Mouse (Mus musculus): Measurements from ENCODE around the gene Slc9a8. TPM values are rescaled to one million over a fixed set of nuclear protein-coding genes. Genes with fewer than 3 reads are reported as not detected.
"Not testable (repeated sequence)": the region's sequence is repeated elsewhere in the genome, so short reads cannot be mapped to it uniquely, and the experiment has no call there.

Gene Slc9a8
- polyA plus RNA-seq, 1 experiment: 75.4 TPM

GRCm38 (mm10) chr2:167386456-167386855, 35.1 kb upstream of the Slc9a8 start:
- Histone ChIP-seq H3K36me3 (ENCODE audit: control insufficient read depth, insufficient read depth, low read length) (no peaks in the 10 kb centered on the region), H3K27ac (ENCODE audit: control insufficient read depth, insufficient read depth, low read length) (no peak overlapping the region), H3K4me1 (replicated peaks; ENCODE audit: control insufficient read depth, insufficient read depth, low read length) (peaks cover 3% of the 10 kb centered on the region; the same call in 1 of the 2 replicates), H3K4me3 (ENCODE audit: control insufficient read depth, insufficient read depth, low read length) (no peak overlapping the region), H3K27me3 (ENCODE audit: control insufficient read depth, insufficient read depth, low read length) (no peaks in the 10 kb centered on the region)
- no peak for DNase-seq
- WGBS: 89% methylated on average over 4 of the region's 4 CpGs
- no peak for TF ChIP-seq CTCF (IDR thresholded peaks at IDR 0.05; ENCODE audit: borderline replicate concordance, control insufficient read depth, extremely low read depth, insufficient read depth, low read length, poor library complexity)
- TF ChIP-seq POLR2A (IDR thresholded peaks at IDR 0.05; ENCODE audit: control insufficient read depth, extremely low read depth, insufficient read depth, low read length, poor library complexity): no peak

- no peak for DNase-seq
- no peaks in the 10 kb centered on the region for H3K27me3 ChIP-seq (ENCODE audit: control insufficient read depth, insufficient read depth, low read length)
- H3K4me1 ChIP-seq (replicated peaks; ENCODE audit: control insufficient read depth, insufficient read depth, low read length): peaks cover 3% of the 10 kb centered on the region; the same call in 1 of the 2 replicates
- H3K4me3 ChIP-seq (ENCODE audit: control insufficient read depth, insufficient read depth, low read length): no peak overlapping the region
- no peaks in the 10 kb centered on the region for H3K36me3 ChIP-seq (ENCODE audit: control insufficient read depth, insufficient read depth, low read length)
- 95% methylated on average over 6 of the region's 6 CpGs for WGBS
- no peak overlapping the region for H3K27ac ChIP-seq (ENCODE audit: control insufficient read depth, insufficient read depth, low read length)
- TF ChIP-seq POLR2A (IDR thresholded peaks at IDR 0.05; ENCODE audit: control insufficient read depth, extremely low read depth, insufficient read depth, low read length, poor library complexity): no peak
- no peak for TF ChIP-seq CTCF (IDR thresholded peaks at IDR 0.05; ENCODE audit: borderline replicate concordance, control insufficient read depth, extremely low read depth, insufficient read depth, low read length, poor library complexity)
Measured at GRCm38 (mm10) chr2:167386998-167387397, 34.5 kb upstream of the Slc9a8 start.

- TF ChIP-seq POLR2A (IDR thresholded peaks at IDR 0.05; ENCODE audit: control insufficient read depth, extremely low read depth, insufficient read depth, low read length, poor library complexity) (no peak), CTCF (IDR thresholded peaks at IDR 0.05; ENCODE audit: borderline replicate concordance, control insufficient read depth, extremely low read depth, insufficient read depth, low read length, poor library complexity) (no peak)
- no peaks in the 10 kb centered on the region for H3K4me1 ChIP-seq (replicated peaks; ENCODE audit: control insufficient read depth, insufficient read depth, low read length)
- no peak overlapping the region for H3K27ac ChIP-seq (ENCODE audit: control insufficient read depth, insufficient read depth, low read length)
- DNase-seq: no peak
- H3K36me3 ChIP-seq (ENCODE audit: control insufficient read depth, insufficient read depth, low read length): no peaks in the 10 kb centered on the region
- no peak overlapping the region for H3K4me3 ChIP-seq (ENCODE audit: control insufficient read depth, insufficient read depth, low read length)
- 23% methylated on average over 7 of the region's 7 CpGs for WGBS
- no peaks in the 10 kb centered on the region for H3K27me3 ChIP-seq (ENCODE audit: control insufficient read depth, insufficient read depth, low read length)
Measured at GRCm38 (mm10) chr2:167394426-167394825, 27.1 kb upstream of the Slc9a8 start.

- DNase-seq; H3K4me3 ChIP-seq (ENCODE audit: control insufficient read depth, insufficient read depth, low read length); H3K36me3 ChIP-seq (ENCODE audit: control insufficient read depth, insufficient read depth, low read length); H3K27me3 ChIP-seq (ENCODE audit: control insufficient read depth, insufficient read depth, low read length); H3K27ac ChIP-seq (ENCODE audit: control insufficient read depth, insufficient read depth, low read length); H3K4me1 ChIP-seq (replicated peaks; ENCODE audit: control insufficient read depth, insufficient read depth, low read length): not testable (repeated sequence)
- 96% methylated on average over 9 of the region's 9 CpGs for WGBS
Measured at GRCm38 (mm10) chr2:167396420-167396819, 25.1 kb upstream of the Slc9a8 start.

GRCm38 (mm10) chr2:167399012-167399411, 22.5 kb upstream of the Slc9a8 start:
- Histone ChIP-seq H3K27ac (ENCODE audit: control insufficient read depth, insufficient read depth, low read length) (no peak overlapping the region), H3K27me3 (ENCODE audit: control insufficient read depth, insufficient read depth, low read length) (no peaks in the 10 kb centered on the region), H3K4me3 (ENCODE audit: control insufficient read depth, insufficient read depth, low read length) (no peak overlapping the region), H3K4me1 (replicated peaks; ENCODE audit: control insufficient read depth, insufficient read depth, low read length) (no peaks in the 10 kb centered on the region), H3K36me3 (ENCODE audit: control insufficient read depth, insufficient read depth, low read length) (no peaks in the 10 kb centered on the region)
- TF ChIP-seq POLR2A (IDR thresholded peaks at IDR 0.05; ENCODE audit: control insufficient read depth, extremely low read depth, insufficient read depth, low read length, poor library complexity) (no peak), CTCF (IDR thresholded peaks at IDR 0.05; ENCODE audit: borderline replicate concordance, control insufficient read depth, extremely low read depth, insufficient read depth, low read length, poor library complexity) (no peak)
- 86% methylated on average over 4 of the region's 4 CpGs for WGBS
- no peak for DNase-seq

GRCm38 (mm10) chr2:167399646-167400045, 21.9 kb upstream of the Slc9a8 start:
- 95% methylated on average over 7 of the region's 7 CpGs for WGBS

GRCm38 (mm10) chr2:167403085-167403484, 18.4 kb upstream of the Slc9a8 start:
- Histone ChIP-seq H3K27ac (ENCODE audit: control insufficient read depth, insufficient read depth, low read length) (no peak overlapping the region), H3K36me3 (ENCODE audit: control insufficient read depth, insufficient read depth, low read length) (no peaks in the 10 kb centered on the region), H3K4me3 (ENCODE audit: control insufficient read depth, insufficient read depth, low read length) (no peak overlapping the region), H3K4me1 (replicated peaks; ENCODE audit: control insufficient read depth, insufficient read depth, low read length) (no peaks in the 10 kb centered on the region), H3K27me3 (ENCODE audit: control insufficient read depth, insufficient read depth, low read length) (no peaks in the 10 kb centered on the region)
- no peak for DNase-seq
- 92% methylated on average over 7 of the region's 7 CpGs for WGBS
- TF ChIP-seq CTCF (IDR thresholded peaks at IDR 0.05; ENCODE audit: borderline replicate concordance, control insufficient read depth, extremely low read depth, insufficient read depth, low read length, poor library complexity): no peak
- no peak for TF ChIP-seq POLR2A (IDR thresholded peaks at IDR 0.05; ENCODE audit: control insufficient read depth, extremely low read depth, insufficient read depth, low read length, poor library complexity)

More at GRCm38 (mm10) chr2:167399646-167400045, 21.9 kb upstream of the Slc9a8 start:
- TF ChIP-seq POLR2A (IDR thresholded peaks at IDR 0.05; ENCODE audit: control insufficient read depth, extremely low read depth, insufficient read depth, low read length, poor library complexity): no peak
- TF ChIP-seq CTCF (IDR thresholded peaks at IDR 0.05; ENCODE audit: borderline replicate concordance, control insufficient read depth, extremely low read depth, insufficient read depth, low read length, poor library complexity): no peak
- Histone ChIP-seq H3K27ac (ENCODE audit: control insufficient read depth, insufficient read depth, low read length) (no peak overlapping the region), H3K4me1 (replicated peaks; ENCODE audit: control insufficient read depth, insufficient read depth, low read length) (no peaks in the 10 kb centered on the region), H3K36me3 (ENCODE audit: control insufficient read depth, insufficient read depth, low read length) (no peaks in the 10 kb centered on the region), H3K27me3 (ENCODE audit: control insufficient read depth, insufficient read depth, low read length) (no peaks in the 10 kb centered on the region), H3K4me3 (ENCODE audit: control insufficient read depth, insufficient read depth, low read length) (no peak overlapping the region)
- no peak for DNase-seq
